Mouse (Mus musculus) natural killer cell, adult 2 months (primary cell): ENCODE measurements at regions not wholly inside any gene's neighbourhood (a gene's known extent, or its start where the extent isn't known, plus 50 kb on each side); places are given as distances from the start of the nearest gene placed in this dataset.
A peak's percentile ranks its signal among the peaks of the same experiment; 100 is the strongest.

Experiments used
- DNase-seq, 2 experiments: peaks; one replicate each; pipeline ENCODE4 v3.0.0; 2022; ENCODE audit warnings: low spot score in 2 of 2

DNA sequence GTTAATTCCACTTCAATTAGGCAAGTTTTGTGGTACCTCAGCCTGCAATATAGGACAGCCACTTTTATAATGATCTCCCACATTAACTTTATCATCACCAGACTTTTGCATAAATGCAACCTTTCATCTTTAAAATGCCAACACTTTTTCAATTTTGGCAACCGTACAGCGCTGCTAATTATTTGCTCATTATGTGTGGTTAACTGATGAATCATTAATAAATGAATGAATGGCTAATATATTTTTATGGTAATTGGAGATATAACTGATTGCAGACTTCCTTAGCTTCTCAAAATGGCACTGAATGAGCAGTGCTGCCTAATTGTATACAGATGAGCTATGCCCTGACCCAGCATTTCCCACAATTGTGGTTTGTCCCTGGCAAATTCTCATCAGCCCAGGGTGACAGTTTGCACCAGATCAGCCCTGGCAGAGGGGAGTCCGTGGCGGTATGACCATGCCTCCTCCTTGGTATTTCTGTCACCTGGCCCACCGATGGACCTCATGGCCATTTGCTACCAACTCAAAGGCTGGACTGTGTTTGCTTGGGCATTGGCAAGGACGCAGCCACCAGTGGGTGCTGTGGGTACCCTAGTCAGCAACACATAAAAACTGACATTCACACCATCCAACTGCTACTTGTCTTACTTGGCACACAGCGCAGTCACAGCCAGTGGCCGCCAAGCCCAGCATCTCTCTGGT is 173.7 kb upstream of the Lmo4 start:
- no peak for DNase-seq

DNA sequence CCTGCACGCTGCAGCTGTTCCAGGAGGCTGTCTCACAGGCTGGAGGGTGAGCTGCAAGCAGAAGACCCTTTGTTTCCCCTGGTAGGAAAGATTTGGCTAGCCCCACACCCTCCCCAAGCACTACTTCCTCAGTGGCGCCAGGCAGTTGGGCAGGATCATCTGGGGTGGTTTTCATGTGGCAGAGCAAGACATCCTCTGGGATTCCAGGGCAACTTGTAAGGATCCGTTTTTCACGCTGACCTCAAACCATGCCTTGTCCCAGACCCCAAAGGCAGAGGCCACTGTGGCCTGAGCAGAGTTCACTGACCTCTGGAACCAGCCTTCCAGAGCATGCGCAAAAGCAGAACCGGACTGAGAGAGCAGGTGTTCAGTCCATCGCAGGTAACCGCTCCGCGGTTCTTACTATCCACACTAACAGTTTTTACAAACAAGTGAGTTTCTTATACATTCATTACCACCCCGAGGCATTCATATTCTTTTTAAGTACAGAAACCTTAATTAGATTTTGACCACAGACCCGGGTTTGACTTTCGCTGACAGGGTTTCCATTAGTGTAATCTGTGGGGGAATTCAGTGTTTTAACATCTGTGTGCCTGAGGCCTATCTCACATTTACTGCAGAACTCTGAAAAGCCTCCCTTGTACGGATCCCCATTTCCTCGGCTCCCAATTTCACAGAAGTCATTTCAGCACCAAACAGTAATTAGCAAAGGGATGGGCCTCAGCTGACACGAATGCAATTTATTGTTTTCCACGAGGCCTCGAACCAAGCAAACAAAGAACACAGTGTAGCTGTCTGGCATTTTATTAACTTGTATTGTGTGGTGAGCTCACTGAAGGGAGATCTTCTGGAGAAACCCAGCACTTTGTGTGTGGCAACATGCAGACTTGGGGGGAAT is 172.9 kb upstream of the Lmo4 start:
- no peak for DNase-seq

DNA sequence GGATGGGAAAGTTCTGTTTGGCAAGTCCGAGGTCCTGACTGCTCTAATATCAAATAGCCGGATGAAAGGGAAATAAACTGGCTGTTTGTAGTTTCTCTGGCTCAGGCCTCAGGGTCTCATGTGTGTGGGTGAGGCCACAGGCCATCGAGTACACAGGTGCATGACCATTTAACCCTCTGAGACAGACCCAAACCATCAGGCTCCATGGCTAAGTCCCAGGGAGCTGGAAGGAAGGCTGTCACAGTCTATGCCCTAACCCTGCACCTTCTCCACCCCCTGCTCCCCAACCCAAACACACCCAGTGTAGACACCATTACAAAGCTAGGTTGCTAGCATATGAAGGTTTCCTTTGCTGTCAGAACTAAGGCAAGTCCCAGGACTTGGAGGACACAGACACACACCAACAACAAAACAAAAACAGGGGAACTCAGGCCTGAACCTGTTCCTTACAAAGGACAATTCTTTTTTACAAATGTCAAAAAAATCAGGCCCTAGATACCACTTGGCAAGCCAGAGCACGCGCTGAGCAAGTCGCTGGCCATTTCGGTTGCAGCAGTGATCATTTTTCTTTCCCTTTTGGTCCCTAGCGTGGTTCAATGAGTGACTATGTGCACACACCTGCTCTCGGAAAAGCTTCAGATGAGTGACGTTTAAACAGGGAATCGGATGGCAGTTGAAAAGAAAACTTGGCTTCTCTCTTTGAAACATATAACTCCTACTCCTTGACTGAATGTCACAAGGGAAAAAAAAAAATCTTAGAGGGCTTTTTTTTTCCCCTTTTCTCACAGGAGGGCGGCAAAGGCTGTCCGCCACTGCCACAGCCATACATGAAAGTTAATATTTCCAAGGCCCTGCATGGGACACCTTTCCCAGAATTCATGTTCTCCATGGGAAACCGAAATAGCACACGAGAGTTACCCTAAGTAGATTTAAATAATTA is 171.7 kb upstream of the Lmo4 start:
- DNase-seq: no peak

DNA sequence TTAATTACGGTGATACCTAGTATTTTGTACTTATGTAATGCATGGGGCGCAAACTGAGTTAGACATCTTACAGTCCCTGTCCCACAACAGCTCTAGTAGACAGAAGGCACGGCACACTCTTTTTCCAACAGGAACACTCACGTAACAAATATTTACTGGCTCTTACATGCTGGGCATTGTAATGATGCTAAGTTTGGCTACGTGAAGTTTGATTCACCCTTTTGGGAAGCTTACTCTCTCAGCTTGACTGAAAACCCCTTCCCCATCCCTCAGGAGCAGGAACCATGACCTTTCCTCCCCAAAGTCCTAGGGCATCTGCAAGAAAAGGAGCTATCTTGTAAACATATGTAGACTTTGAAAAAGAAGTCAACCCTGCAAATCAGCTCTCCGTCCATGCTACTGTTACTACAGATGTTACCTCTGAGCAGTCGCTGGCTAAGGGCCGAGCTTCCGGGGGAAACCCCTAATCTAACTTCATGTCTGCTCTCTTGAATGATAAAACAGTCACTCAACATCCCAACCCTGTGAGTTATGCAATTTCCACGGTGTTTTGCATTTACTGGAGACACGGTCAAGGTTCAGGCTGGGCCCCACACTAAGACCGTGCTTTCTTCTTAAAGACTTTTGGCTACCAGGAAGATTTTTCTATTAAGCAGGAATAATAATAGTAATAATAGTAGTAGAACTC is 170.8 kb upstream of the Lmo4 start:
- DNase-seq: no peak

DNA sequence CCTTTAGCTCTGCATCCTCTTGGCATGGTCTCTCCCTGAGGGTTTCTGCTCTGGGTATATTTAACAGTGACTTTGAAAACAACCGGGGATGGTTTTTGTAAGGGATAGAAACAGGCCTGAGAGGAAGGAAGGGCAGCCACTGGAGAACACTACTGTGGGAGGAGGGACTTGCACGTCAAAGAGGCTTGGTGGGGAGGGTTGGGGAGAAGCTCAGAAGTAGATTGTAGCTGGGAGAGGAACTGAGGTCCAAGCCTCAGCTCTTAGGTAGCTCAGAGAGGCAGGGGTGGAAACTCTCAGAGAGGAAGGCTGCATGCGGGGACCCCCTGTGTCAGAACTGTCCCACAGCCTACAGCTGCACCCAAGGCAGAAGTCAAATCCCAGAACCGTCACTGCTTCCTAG is 163.3 kb upstream of the Lmo4 start:
- DNase-seq: no peak

DNA sequence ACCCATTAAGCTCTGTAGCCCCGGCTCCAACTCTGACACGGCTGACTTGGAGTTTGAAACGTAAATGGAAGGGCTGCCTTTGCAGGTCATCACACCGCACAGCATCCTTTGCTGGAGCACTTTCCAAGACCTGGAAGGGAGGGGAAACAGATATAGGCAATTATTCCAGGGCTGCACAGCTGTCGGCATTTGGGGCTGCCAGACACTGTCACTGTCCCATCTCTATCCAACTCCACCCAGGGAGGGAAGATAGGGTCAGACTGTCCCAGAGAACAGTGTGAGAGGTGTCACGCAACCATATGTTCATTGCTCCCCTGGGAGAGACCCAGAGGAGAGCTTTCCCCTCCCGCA is 162.7 kb upstream of the Lmo4 start:
- DNase-seq: no peak

DNA sequence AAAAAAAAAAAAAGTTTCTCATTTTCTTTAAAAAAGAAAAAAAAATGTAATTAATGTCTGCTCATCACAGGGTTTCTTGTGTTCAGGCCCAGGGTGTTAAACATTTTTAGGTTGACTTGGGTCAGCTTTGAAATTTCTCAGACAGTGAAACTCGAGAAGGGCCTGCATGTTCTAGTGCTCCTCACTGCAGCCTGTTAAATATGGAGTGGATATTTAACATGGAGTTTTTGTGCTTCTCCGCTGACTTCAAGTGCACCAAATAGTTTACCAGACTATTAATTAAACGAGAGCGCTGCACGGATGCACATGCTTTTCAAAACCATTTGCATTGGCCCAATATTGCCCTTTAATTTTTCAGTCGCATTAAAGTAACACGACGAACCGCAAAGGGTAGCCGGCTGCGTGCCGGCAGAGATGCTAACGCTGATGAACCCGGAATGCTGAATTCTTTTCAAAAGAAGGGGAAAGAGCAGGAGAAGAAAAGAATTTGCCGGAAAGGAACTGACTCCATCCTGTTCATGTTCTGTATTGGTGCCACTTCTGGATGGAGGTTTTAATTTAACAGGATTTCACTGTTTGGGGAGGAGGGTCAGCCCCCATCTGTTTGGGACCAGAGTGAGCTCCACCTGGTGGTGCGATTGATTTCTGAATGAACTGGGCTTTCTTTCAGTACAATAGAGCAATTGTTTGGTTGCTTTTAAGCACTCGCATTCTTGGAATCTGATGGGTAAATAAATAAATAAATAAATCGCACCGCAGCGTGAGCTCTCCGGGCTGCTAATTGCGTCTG is 162.2 kb upstream of the Lmo4 start:
- DNase-seq: no peak

DNA sequence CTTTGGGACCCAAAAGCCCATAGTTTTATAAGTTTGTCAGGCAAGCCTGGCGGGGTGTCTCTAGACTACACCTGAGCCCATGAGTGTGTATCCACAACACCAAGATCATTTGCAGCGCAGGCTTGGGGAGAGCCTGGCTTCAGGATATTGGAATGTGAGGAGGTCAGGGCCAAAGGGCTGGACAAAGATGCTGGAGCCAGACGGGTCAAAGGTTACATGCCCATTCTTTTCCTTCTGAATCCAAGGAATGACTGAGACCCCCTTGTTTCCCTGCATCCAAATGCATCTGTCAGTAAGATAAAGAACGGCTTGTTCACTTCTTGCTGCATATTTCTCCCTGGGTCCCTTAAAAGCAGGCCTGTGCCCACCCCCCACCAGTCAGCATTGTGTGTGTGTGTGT is 160.9 kb upstream of the Lmo4 start:
- no peak for DNase-seq

DNA sequence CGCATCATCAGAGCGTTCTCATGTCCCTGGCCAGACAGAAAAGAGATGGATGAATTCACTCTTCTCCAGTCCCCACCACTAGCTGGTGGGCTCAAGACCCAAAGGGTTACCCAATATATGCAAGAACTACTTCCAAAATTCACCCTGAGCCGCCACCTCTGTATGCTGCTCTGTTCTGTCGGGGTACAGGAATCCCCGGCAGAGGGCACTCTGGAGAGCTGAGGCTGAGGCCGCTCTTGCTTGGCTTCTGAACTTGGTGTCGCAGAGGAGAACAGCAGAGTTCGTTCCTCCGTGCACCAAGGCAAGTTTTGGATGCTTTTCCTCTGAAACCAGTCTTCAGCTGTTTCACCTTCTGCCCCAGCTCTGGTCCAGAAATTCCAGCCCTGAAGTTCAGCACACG is 157.5 kb upstream of the Lmo4 start:
- DNase-seq: peak; percentile 25 to 43

DNA sequence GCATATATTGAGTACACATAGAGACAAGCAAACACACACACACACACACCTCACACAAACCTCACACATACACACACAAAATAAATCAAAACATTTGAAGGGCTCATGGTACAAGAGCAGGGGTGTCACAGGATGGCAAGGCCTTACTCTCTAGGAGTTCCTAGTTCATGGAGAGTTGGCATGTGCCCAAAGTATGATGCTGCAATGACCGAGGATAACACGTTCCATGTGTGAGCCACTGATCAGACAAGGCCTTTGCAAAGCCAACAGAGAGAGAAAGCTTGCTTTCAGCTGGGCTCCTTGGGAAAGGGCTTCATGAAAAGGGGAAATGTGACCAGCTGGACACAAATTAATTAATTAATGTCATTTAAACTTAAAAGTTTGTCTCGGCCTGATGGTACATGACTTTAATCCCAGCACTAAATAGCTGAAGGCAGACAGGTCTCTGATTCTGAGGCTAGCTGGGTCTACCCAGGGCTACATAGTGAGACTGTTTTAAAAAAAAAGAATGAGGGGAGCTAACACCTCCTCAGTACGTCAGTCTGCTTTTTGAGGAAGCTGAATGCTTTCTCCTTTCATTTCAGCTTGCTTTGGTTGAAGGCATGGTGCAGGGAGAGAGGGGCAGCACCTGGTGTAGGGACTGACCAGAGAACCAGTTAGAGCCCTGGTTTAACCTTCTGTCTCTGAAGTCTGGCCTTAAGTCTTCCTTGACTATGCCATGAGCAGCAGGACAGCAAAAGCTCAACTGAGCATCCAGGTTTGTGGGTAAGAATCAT is 156.4 kb upstream of the Lmo4 start:
- no peak for DNase-seq

DNA sequence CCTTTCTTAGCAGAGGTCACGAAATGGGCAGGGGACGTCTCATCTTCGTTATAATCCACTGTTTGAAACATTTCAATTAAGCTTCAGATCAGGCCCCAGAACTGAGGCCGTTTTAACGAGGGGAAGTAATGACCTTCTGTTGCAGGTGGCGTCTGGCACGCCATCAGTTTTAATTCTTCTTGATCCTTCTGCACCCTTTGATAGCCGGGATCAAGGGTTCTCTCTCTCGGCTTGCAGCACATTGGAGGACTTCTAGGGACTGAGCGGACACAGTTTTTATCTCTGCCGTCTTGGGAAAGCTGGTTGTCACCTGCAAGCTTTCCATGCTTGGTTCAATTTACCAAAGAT is 151.9 kb upstream of the Lmo4 start:
- DNase-seq: no peak

DNA sequence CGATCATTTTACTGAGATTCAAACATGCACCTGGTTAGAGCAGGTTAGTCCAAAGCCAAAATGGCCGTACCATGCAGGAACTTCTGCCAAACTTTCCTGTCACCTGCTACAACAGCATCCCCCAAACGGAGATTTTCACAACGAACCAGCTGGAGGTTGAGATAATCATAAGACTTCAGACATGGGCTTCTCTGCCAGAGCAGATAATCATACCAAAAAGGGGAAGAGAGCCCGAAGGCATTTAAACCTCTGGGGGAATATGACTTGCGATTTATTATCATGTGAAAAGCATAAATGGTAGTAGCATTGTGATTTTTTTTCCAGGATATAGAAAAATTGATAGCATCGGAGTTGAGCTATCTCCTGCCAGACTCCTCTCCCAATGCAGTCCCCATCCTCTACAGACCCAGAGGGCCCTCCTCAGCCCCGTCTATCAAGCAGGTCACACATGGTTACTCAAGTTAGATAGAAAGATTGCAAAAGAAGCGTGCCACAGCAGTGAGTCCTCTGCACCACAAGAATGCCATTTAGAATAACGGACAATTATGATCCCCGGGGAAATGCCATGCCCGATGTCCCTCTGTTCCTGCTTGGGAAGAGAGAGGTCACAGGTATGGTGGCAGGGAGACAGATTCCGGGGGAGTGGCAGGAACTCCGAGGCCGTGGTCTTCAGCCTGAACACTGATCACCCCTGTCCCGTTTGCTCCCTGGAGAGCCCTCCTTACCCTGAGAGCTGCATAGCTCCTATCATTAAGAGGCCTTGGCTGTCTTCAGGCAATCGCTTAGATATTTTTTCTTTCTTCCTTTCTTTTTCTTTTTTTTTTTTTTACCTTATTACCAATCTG is 151.3 kb upstream of the Lmo4 start:
- no peak for DNase-seq

DNA sequence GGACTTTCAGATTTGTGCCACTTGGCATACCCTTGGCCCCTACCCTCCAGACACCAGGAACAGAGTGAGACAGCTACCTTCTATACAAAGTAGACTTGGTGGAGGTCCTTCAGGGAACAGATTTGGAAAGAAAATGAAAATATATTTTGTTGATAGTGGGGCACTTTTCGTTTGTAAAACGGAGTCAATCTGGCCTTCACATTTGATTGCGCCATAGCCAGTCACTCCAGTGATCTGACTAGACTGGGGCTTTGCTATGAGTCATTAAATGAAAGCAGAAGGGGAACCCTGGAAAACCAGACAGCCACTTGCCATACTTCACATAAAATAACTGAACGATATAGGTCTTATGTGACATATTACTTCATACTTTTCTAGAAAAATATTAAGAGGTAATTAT is 147.5 kb upstream of the Lmo4 start:
- no peak for DNase-seq

DNA sequence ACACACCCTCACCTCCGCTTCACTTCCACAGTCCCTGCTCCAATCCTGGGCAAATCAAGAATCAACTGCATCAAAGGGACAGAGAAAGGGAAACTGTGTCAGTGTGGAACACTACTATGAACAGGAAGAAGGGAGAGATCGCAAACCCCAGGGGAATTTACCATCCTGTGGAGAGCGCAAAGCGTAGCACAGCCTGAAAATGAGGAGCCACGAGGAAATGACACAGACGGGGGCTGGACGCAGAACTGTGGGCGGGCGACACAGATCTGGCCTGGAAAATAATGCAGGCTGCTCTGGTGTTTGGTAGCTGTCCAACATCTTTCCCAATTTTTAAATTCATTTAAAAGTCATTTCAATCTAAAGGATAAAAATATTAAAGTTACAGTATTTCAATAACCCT is 143.4 kb upstream of the Lmo4 start:
- DNase-seq: no peak

DNA sequence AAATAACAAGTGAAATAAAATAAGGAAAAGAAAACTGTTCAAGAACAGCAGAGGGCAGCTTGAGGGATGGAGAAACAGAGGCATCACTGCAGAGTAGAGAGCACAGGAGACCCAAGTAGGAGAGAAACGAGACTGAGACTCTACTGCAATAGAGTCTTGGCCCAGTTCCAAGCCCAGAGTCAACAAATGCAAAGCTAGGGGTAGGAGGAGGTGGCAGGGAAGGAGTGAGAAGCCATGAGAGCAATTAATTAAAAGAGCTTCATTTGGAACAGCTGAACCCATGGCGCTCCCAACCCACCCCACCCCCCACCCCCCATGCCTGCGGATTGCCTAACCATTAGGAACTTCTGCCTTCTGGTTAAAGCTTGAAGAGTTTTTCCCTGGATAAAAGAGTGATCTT is 130.2 kb upstream of the Lmo4 start:
- DNase-seq: no peak

DNA sequence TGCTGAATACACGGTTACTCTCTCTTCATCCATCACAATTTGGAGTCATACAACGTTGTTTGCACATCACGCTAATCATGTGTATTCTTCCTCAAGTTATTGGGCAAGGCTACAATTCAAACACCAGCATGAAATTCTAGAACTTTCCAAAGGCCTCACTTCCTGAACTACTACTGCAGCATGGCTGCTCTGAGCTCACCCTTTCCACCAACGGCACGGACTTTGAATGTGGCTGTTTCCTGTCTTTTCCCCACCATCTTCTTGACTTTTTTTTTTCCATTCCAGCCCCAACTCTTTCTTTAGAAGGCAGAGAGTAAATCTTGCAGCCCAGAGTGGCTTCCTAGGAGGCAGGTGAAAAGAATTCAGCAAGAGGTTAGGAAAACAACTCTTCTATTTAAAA is 129.2 kb upstream of the Lmo4 start:
- DNase-seq: no peak

DNA sequence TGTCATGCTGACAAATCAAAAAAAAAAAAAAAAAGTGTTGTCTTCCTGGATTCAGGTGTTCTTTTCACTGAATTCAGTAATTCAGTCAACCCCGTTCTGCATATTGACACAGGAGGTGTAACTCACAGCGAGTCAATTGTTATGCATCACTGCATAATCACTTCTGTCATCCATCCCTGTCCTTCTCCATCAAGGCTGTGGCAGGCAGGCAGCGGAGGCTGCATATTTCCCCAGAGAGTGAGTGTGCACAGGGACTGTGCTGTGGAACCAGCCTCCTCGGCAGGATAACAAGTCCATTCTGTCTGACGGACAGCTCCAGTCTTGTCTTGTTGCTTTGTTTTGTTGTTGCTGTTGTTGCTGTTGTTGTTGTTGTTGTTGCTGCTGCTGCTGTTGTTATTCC is 127.3 kb upstream of the Lmo4 start:
- DNase-seq: no peak

DNA sequence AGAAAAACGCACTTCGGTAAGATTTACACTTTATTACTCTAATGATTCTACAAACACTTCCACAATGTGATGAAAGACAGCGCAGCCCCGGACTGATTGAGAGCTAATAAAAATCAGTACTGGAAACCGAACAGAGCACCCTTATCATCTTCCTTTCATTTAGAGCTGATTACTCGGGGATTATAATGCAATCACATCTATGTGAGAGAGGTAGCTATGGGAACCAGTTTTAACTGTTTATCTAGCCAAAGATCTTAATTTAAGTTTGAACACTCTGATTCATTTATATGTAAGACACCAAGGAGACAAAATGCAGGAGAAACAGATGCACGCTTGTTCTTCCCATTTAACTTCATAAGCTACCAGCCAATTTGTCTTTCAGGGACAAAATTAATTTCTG is 124.1 kb upstream of the Lmo4 start:
- DNase-seq: no peak

DNA sequence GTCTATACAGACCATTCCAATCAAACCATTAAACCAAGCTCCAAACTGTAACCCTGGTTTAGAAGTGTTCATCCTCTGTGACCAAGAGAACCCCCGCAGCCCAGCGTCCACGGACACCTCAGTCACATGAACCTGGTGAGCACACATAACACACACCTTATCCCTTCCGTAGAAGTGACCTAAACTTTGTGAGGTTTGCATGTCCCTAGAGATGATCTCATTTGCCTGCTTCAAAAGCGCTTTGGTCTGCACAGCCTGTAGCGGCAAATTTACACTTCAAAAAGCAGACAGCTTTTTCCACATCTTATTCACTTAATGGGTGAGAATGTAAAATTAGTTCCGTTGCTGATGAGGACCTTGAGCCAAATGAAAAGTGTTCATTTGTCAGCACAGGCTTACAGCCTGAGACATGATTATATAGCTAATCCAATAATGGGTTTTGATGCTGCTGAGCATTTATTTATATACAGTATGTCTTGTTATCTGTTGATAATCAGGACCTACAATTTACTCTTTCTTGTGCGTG is 122.3 kb upstream of the Lmo4 start:
- DNase-seq: no peak
